Mouse (Mus musculus) neural tube, embryonic 12.5 days (tissue): ENCODE results near the gene Pdcd7. TPM values are rescaled to one million over a fixed set of nuclear protein-coding genes. Genes with fewer than 3 reads are reported as not detected.

Experiments
- ATAC-seq: fragments of 200-750 bp; cut with Nextera tagmentation; 2 replicates; pipeline ENCODE4 v1.8.0; 2017; ENCODE audit warnings: low read depth, mild to moderate bottlenecking, moderate TSS enrichment, moderate library complexity; ENCODE audit not compliant: low FRiP score
- H3K27ac ChIP-seq: fragments of 300-500 bp; sonication (generic); 2 replicates; pipeline ENCODE4 v1.5.1; 2016
- H3K27me3 ChIP-seq: fragments of 300-500 bp; sonication (generic); replicated peaks from 2 replicates; pipeline ENCODE4 v1.6.1; 2016; ENCODE audit warnings: mild to moderate bottlenecking
- H3K36me3 ChIP-seq: fragments of 300-500 bp; sonication (generic); 2 replicates; pipeline ENCODE4 v1.6.1; 2016; ENCODE audit warnings: mild to moderate bottlenecking
- H3K4me1 ChIP-seq: fragments of 300-500 bp; sonication (generic); 2 replicates; pipeline ENCODE4 v1.6.1; 2016
- H3K4me2 ChIP-seq: fragments of 300-500 bp; sonication (generic); replicated peaks from 2 replicates; pipeline ENCODE4 v1.6.1; 2016; ENCODE audit warnings: mild to moderate bottlenecking
- H3K4me3 ChIP-seq: fragments of 300-500 bp; sonication (generic); 2 replicates; pipeline ENCODE4 v1.5.1; 2016
- H3K9ac ChIP-seq: fragments of 300-500 bp; sonication (generic); 2 replicates; pipeline ENCODE4 v1.6.1; 2016; ENCODE audit warnings: mild to moderate bottlenecking
- H3K9me3 ChIP-seq: fragments of 300-500 bp; sonication (generic); 2 replicates; pipeline ENCODE4 v1.6.1; 2016; ENCODE audit warnings: mild to moderate bottlenecking
- WGBS: fragments of 180-500 bp; shearing (Covaris S2); methylation state at CpG from one replicate; pipeline ENCODE4 v1.1.7; 2016; 5-methylcytosine and 5-hydroxymethylcytosine counted together
- polyA plus RNA-seq: library from polyadenylated mRNA; unstranded; fragments of >200 nt; fragmentation: Nextera tagmentation; extraction: Ambion mirVana; gene quantifications from 2 replicates; pipeline ENCODE4 v1.2.1, GENCODE M21; 2016

Gene Pdcd7
- polyA plus RNA-seq, 1 experiment from 2014 or later, result 14.6 TPM

GRCm38 (mm10) chr9:65360641-65361448, 14.9 kb downstream of the Pdcd7 start, which contains the start of gene Ubap1l:
TSS of gene Ubap1l (plus strand) at chr9:65361041.
- H3K4me2 ChIP-seq, result no peak within 1 kb of the TSS
- ATAC-seq, result no peak
- no peak within 1 kb of the TSS for H3K4me3 ChIP-seq
- no peaks in the 10 kb centered on the region for H3K9me3 ChIP-seq
- H3K27me3 ChIP-seq, result no peaks in the 10 kb centered on the region
- 93% methylated on average over 16 of the region's 16 CpGs for WGBS
- peaks cover 58% of the 10 kb centered on the region for H3K36me3 ChIP-seq
- H3K27ac ChIP-seq, result no peak within 1 kb of the TSS
- peaks cover 9% of the 10 kb centered on the region; the same call in 1 of the 2 replicates for H3K4me1 ChIP-seq
- H3K9ac ChIP-seq, result no peak within 1 kb of the TSS

GRCm38 (mm10) chr9:65363684-65364083, 17.8 kb downstream of the Pdcd7 start:
- H3K4me3 ChIP-seq, result no peak overlapping the region
- no peak overlapping the region for H3K9ac ChIP-seq
- H3K4me1 ChIP-seq, result peaks cover 9% of the 10 kb centered on the region; the same call in 1 of the 2 replicates
- H3K27me3 ChIP-seq, result no peaks in the 10 kb centered on the region
- ATAC-seq, result no peak
- no peak overlapping the region for H3K27ac ChIP-seq
- no peaks in the 10 kb centered on the region for H3K9me3 ChIP-seq
- no peak overlapping the region for H3K4me2 ChIP-seq
- 60% methylated on average over 9 of the region's 9 CpGs for WGBS
- peaks cover 34% of the 10 kb centered on the region for H3K36me3 ChIP-seq

GRCm38 (mm10) chr9:65365721-65366120, 19.8 kb downstream of the Pdcd7 start:
- Histone ChIP-seq H3K36me3 (peaks cover 18% of the 10 kb centered on the region), H3K4me2 (no peak overlapping the region), H3K4me1 (peaks cover 9% of the 10 kb centered on the region; the same call in 1 of the 2 replicates), H3K27me3 (no peaks in the 10 kb centered on the region), H3K9ac (no peak overlapping the region), H3K27ac (no peak overlapping the region), H3K4me3 (no peak overlapping the region), H3K9me3 (no peaks in the 10 kb centered on the region)
- no peak for ATAC-seq
- WGBS, result 92% methylated on average over 7 of the region's 7 CpGs

- Histone ChIP-seq H3K4me3 (no peak overlapping the region), H3K36me3 (peaks cover 19% of the 10 kb centered on the region), H3K4me2 (no peak overlapping the region), H3K27me3 (no peaks in the 10 kb centered on the region), H3K4me1 (no peaks in the 10 kb centered on the region), H3K9ac (no peak overlapping the region), H3K9me3 (no peaks in the 10 kb centered on the region), H3K27ac (no peak overlapping the region)
- ATAC-seq, result no peak
- 79% methylated on average over 24 of the region's 24 CpGs for WGBS
Measured at GRCm38 (mm10) chr9:65371756-65372155, 25.9 kb downstream of the Pdcd7 start.

- H3K27me3 ChIP-seq, result no peaks in the 10 kb centered on the region
- H3K4me3 ChIP-seq, result no peak overlapping the region
- H3K36me3 ChIP-seq, result peaks cover 19% of the 10 kb centered on the region
- no peaks in the 10 kb centered on the region for H3K9me3 ChIP-seq
- H3K4me2 ChIP-seq, result no peak overlapping the region
- no peaks in the 10 kb centered on the region for H3K4me1 ChIP-seq
- 77% methylated on average over 4 of the region's 4 CpGs for WGBS
- ATAC-seq, result no peak
- no peak overlapping the region for H3K27ac ChIP-seq
- H3K9ac ChIP-seq, result no peak overlapping the region
Measured at GRCm38 (mm10) chr9:65372449-65372848, 26.5 kb downstream of the Pdcd7 start.

GRCm38 (mm10) chr9:65374468-65375162, 28.7 kb downstream of the Pdcd7 start:
- no peak overlapping the region for H3K4me2 ChIP-seq
- no peaks in the 10 kb centered on the region for H3K9me3 ChIP-seq
- no peaks in the 10 kb centered on the region for H3K27me3 ChIP-seq
- peaks cover 27% of the 10 kb centered on the region for H3K36me3 ChIP-seq
- 84% methylated on average over 5 of the region's 5 CpGs for WGBS
- no peaks in the 10 kb centered on the region for H3K4me1 ChIP-seq
- no peak overlapping the region for H3K27ac ChIP-seq
- H3K9ac ChIP-seq, result no peak overlapping the region
- ATAC-seq, result no peak
- H3K4me3 ChIP-seq, result no peak overlapping the region

- Histone ChIP-seq H3K4me3 (no peak overlapping the region), H3K9ac (no peak overlapping the region; the same call in 1 of the 2 replicates), H3K9me3 (no peaks in the 10 kb centered on the region), H3K27me3 (no peaks in the 10 kb centered on the region), H3K4me1 (no peaks in the 10 kb centered on the region), H3K27ac (no peak overlapping the region), H3K36me3 (peaks cover 27% of the 10 kb centered on the region), H3K4me2 (no peak overlapping the region)
- ATAC-seq, result no peak
- 85% methylated on average over 9 of the region's 9 CpGs for WGBS
Measured at GRCm38 (mm10) chr9:65375163-65375934, 29.4 kb downstream of the Pdcd7 start.

- Histone ChIP-seq H3K4me2 (no peak overlapping the region), H3K27me3 (no peaks in the 10 kb centered on the region), H3K9me3 (no peaks in the 10 kb centered on the region), H3K4me3 (no peak overlapping the region), H3K27ac (no peak overlapping the region), H3K4me1 (0 out of 2 replicates have a peak, but pooled peaks cover under 1% of the 10 kb centered on the region), H3K9ac (no peak overlapping the region), H3K36me3 (peaks cover 8% of the 10 kb centered on the region; the same call in 1 of the 2 replicates)
- 78% methylated on average over 4 of the region's 4 CpGs for WGBS
- no peak for ATAC-seq
Measured at GRCm38 (mm10) chr9:65381017-65381590, 35.2 kb downstream of the Pdcd7 start.

- H3K9ac ChIP-seq, result no peak overlapping the region
- H3K9me3 ChIP-seq, result no peaks in the 10 kb centered on the region
- no peak overlapping the region for H3K27ac ChIP-seq
- H3K4me1 ChIP-seq, result peaks cover 4% of the 10 kb centered on the region; the same call in 1 of the 2 replicates
- H3K27me3 ChIP-seq, result no peaks in the 10 kb centered on the region
- no peak overlapping the region for H3K4me3 ChIP-seq
- no peak overlapping the region for H3K4me2 ChIP-seq
- WGBS, result 78% methylated on average over 6 of the region's 6 CpGs
- H3K36me3 ChIP-seq, result 0 out of 2 replicates have a peak, but pooled peaks cover 8% of the 10 kb centered on the region
- no peak for ATAC-seq
Measured at GRCm38 (mm10) chr9:65382031-65382750, 36.3 kb downstream of the Pdcd7 start.

GRCm38 (mm10) chr9:65382751-65383097, 36.8 kb downstream of the Pdcd7 start:
- no peaks in the 10 kb centered on the region for H3K27me3 ChIP-seq
- no peaks in the 10 kb centered on the region for H3K9me3 ChIP-seq
- 73% methylated on average over 3 of the region's 3 CpGs for WGBS
- no peak overlapping the region for H3K4me3 ChIP-seq
- H3K4me2 ChIP-seq, result no peak overlapping the region
- 0 out of 2 replicates have a peak, but pooled peaks cover 6% of the 10 kb centered on the region for H3K36me3 ChIP-seq
- no peak overlapping the region for H3K27ac ChIP-seq
- no peak overlapping the region for H3K9ac ChIP-seq
- ATAC-seq, result no peak
- H3K4me1 ChIP-seq, result peaks cover 4% of the 10 kb centered on the region; the same call in 1 of the 2 replicates

GRCm38 (mm10) chr9:65384276-65384675, 38.4 kb downstream of the Pdcd7 start:
- H3K9me3 ChIP-seq, result no peaks in the 10 kb centered on the region
- no peak for ATAC-seq
- H3K4me3 ChIP-seq, result no peak overlapping the region
- H3K9ac ChIP-seq, result no peak overlapping the region
- peaks cover 4% of the 10 kb centered on the region; the same call in 1 of the 2 replicates for H3K4me1 ChIP-seq
- peaks cover 4% of the 10 kb centered on the region for H3K27me3 ChIP-seq
- H3K27ac ChIP-seq, result no peak overlapping the region
- H3K36me3 ChIP-seq, result no peaks in the 10 kb centered on the region
- no peak overlapping the region for H3K4me2 ChIP-seq
- WGBS, result 45% methylated on average over 3 of the region's 3 CpGs
